Mouse (Mus musculus) mouse embryonic stem cell (cell line): ENCODE results near the gene Cul4a.

Source experiments
- in situ Hi-C, 2 experiments: fragments of 300-500 bp; cut with MboI; formaldehyde crosslinking; loops; 1 replicate in 1 of 2; 3 replicates in 1 of 2; pipeline ENCODE4 v1.14.3; 2019 to 2020; ENCODE audit warnings: low sequenced_read_pairs in 2 of 2, low pct_unique_long_range_greater_than_20kb in 1 of 2, mixed read lengths in 1 of 2; ENCODE audit not compliant: unreplicated experiment in 1 of 2

Cul4a gene

DNA sequence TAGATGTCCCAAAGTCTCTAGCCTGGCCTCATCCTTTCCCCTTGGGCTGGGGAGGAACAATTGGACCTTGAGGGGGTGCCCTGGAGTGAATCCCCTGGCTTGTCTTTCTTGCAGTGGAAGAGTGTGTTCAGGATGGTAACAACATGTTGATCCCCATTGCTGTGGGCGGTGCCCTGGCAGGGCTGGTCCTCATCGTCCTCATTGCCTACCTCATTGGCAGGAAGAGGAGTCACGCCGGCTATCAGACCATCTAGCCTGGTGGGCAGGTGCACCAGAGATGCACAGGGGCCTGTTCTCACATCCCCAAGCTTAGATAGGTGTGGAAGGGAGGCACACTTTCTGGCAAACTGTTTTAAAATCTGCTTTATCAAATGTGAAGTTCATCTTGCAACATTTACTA lies 68.9 kb downstream of the Cul4a start:
- in situ Hi-C loops, result no loop called here

DNA sequence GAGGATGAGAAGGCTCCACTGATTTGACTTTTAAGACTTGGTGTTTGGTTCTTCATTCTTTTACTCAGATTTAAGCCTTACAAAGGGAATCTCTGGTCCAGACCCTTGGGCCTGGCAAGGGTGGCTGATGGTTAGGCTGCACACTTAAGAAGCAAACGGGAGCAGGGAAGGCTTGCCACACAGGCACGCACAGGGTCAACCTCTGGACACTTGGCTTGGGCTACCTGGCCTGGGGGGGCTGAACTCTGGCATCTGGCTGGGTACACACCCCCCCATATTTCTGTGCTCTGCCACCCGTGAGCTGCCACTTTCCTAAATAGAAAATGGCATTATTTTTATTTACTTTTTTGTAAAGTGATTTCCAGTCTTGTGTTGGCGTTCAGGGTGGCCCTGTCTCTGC lies 69.4 kb downstream of the Cul4a start:
- in situ Hi-C loops, result no loop called here

- in situ Hi-C loops, result no loop called here
These were observed 70.2 kb downstream of the Cul4a start for GRCm38 (mm10) chr8:13175650-13176049.

DNA sequence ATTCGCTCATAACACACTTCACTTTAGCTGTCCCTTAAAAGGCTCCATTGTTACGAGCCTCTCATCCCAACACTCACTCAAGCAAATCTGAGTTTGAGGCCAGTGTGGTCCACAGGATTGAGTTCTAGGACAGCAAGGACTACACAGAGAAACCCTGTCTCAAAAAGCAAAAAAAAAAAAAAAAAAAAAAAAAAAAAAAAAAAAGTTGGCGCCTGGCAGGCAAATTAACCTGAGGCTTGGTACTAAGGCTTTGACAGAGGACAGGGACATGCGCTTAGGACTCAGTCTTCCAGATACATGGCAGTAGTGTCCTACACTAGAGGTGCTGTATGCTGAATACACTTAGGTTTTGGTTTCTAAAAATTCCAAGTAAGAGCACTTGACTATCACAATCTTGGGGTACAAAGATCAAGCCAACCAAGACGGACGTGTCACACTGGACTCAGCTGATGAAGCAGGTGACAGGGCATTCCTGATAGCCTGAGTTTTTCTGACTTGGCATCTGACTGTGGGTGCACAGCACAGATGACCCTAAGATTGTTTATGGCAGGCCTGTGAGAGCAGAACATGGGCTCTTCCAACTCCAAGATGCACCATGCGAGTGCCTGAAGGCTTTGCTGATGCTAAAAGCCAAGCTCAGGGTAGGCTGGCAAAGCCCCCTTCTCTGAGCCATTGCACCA lies 71.9 kb downstream of the Cul4a start:
- in situ Hi-C loops, result no loop called here

DNA sequence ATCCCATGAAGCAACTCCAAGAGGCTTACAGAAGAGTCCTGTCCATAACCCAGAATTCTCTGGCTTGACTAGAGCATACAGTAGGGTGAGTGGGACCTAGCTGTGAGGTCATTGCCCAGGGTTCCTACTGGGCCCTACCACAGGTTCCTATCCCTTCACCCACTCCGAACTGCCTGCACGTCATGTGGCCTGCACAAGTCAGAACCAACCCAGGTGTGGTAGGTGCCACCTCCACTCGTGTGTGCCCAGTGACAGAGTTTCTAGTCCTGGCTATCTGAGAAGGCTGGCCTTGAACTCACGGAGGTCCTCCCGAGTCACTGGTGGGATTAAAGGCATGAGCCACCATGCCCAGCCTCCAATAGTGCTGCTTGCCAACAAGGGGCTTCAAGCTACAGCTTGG lies 72.7 kb downstream of the Cul4a start:
- in situ Hi-C loops, result no loop called here

GRCm38 (mm10) chr8:13179482-13179881 lies 74.1 kb downstream of the Cul4a start:
- in situ Hi-C loops, result no loop called here

DNA sequence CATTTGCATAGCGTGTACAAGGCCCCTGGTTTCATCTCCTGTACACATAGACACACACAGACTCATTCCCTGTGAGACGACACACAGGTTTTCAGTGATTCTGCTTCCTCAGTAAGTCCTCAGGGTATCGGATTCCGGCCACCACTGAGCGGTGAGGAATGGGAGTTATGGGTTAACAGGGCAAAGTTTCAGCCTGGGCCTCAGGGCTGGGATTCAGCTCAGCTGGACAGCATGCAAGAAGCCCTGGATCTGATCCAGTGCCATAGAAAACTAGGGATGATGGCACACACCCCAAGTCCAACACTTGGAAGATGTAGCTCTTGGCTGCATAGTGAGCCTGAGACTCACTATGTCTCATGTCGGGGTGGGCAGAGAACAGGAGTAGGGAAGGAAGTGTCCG lies 74.5 kb downstream of the Cul4a start:
- in situ Hi-C loops, result no loop called here

GRCm38 (mm10) chr8:13180408-13180807 lies 75.0 kb downstream of the Cul4a start:
- in situ Hi-C loops, result no loop called here

- in situ Hi-C loops, result no loop called here
These were observed 75.7 kb downstream of the Cul4a start for GRCm38 (mm10) chr8:13180911-13181690.

DNA sequence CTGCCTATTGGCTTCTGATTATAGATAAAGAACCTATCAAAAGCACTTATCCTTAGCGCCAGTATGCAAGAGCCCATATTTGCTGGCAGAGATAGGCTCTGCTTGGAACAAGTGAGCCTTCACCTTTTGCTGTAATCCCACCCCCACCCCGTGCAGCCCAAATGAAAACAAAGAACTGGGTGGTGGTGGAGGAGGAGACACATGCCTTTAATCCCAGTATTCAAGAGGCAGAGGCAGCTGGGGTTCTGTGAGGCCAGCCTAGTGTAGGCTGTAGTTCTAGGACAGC lies 76.2 kb downstream of the Cul4a start:
- in situ Hi-C loops, result no loop called here

- in situ Hi-C loops, result no loop called here
These were observed 81.4 kb downstream of the Cul4a start for GRCm38 (mm10) chr8:13186819-13187218.

- in situ Hi-C loops, result no loop called here
These were observed 81.8 kb downstream of the Cul4a start for GRCm38 (mm10) chr8:13187229-13187628.

DNA sequence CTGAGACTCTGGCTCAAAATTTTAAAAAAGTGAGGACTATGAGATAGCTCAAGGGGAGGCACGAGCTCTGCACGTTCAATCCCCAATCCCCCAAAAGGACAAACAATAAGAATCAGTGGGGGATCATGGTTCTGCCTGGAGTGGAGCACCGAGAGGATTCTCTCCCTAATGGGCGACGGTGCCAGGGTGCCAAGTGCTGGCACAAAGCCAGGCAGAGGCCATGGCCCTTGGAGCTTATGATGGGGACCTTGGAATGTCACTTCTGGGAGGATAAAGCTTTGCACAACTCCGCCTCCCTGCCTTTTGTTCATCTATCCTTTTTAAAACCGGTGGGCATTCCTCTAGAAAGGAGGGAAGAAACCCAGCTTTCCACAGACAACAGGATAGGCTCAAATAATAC lies 82.2 kb downstream of the Cul4a start:
- in situ Hi-C loops, result no loop called here

DNA sequence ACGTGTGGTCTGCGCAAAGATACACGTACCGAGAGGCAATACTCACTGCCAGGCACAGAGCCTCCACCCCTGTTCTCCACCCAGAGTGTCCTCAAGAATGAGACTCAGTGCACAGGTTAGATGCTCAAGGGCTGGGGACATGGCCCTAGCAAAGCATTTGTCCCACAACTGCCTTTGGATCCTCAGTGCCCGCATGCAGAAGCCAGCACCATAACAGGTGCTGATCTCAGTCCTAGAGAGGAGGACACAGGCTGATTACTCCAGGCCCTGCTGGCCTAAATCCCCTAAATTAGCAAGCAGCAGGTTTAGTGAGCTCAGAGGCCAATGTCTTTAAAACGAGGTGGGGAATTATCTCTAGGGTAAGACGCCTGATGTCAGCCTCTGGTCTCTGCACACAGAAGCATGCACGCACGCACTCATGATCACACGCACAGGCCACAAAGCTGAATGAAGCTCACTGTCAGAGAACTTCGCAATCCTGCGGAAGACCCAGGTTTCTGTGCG lies 82.7 kb downstream of the Cul4a start:
- in situ Hi-C loops, result no loop called here

GRCm38 (mm10) chr8:13188857-13189256 lies 83.4 kb downstream of the Cul4a start:
- in situ Hi-C loops, result no loop called here

DNA sequence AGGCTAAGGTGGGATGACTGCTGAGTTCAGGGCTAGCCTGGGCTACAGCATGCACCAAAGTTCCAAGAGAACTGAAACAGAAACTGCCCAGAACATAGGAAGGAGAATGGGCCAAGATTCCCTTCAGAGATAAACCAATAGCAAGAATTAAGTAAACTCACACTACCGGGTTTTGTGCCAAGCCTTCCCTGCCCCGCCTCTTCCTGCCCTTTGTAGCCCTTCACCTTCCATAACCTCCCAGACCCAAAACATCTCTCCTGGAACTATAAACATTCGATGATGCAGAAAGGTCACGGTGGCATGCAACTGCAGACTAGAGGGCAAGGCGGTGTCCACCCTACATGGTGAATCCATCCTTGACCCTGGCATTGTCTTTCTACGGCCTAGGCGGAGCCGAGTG lies 84.8 kb downstream of the Cul4a start:
- in situ Hi-C loops, result no loop called here

- in situ Hi-C loops, result no loop called here
These were observed 89.4 kb downstream of the Cul4a start for GRCm38 (mm10) chr8:13194818-13195217.

DNA sequence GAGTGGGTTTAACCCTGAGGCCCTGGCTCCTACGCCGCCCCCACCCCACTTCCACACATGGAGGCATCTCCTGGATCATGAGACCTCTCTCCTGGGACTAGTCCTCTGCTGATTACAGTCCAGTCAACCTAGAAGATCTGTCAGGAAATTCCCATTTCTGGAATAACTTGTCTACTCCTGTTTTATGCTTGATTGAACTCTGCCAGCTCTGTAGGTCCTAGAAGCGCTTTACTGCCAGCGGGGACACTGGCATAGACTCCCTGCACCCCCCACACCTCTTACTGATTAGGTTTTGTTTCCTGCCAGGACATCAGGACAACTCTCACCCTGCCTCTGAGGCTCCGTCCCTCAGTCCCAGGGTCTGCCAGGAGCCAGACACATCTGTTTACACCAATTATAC lies 92.1 kb downstream of the Cul4a start:
- in situ Hi-C loops, result no loop called here
